Mouse (Mus musculus) midbrain, embryonic 16.5 days (tissue): ENCODE measurements at regions not wholly inside any gene's neighbourhood (a gene's known extent, or its start where the extent isn't known, plus 50 kb on each side); places are given as distances from the start of the nearest gene placed in this dataset.
A peak's percentile ranks its signal among the peaks of the same experiment; 100 is the strongest.
"Not testable (repeated sequence)": the region's sequence is repeated elsewhere in the genome, so short reads cannot be mapped to it uniquely, and the experiment has no call there.

Source experiments
- ATAC-seq: fragments of 200-750 bp; cut with Nextera tagmentation; 2 replicates; pipeline ENCODE4 v1.8.0; 2017; ENCODE audit warnings: moderate TSS enrichment
- H3K27ac ChIP-seq: fragments of 300-500 bp; sonication (generic); 2 replicates; pipeline ENCODE4 v1.5.1; 2014; ENCODE audit warnings: mild to moderate bottlenecking, low read length, mixed read lengths
- H3K27me3 ChIP-seq: fragments of 300-500 bp; sonication (generic); 2 replicates; pipeline ENCODE4 v1.6.1; 2014; ENCODE audit warnings: low read depth, low read length, mixed read lengths; ENCODE audit not compliant: control insufficient read depth, insufficient read depth
- H3K36me3 ChIP-seq: fragments of 300-500 bp; sonication (generic); 2 replicates; pipeline ENCODE4 v1.6.1; 2014; ENCODE audit warnings: mild to moderate bottlenecking, low read length, moderate library complexity, mixed read lengths; ENCODE audit not compliant: control insufficient read depth, insufficient read depth
- H3K4me1 ChIP-seq: fragments of 300-500 bp; sonication (generic); 2 replicates; pipeline ENCODE4 v1.6.1; 2014; ENCODE audit warnings: mild to moderate bottlenecking, low read length, mixed read lengths; ENCODE audit not compliant: control insufficient read depth, insufficient read depth
- H3K4me2 ChIP-seq: fragments of 300-500 bp; sonication (generic); 2 replicates; pipeline ENCODE4 v1.6.1; 2014; ENCODE audit warnings: mild to moderate bottlenecking, low read length, mixed read lengths
- H3K4me3 ChIP-seq: fragments of 300-500 bp; sonication (generic); 2 replicates; pipeline ENCODE4 v1.5.1; 2014; ENCODE audit warnings: low read depth, mild to moderate bottlenecking, low read length, moderate library complexity, mixed read lengths
- H3K9ac ChIP-seq: fragments of 300-500 bp; sonication (generic); 2 replicates; pipeline ENCODE4 v1.6.1; 2014; ENCODE audit warnings: low read depth, low read length, mixed read lengths
- H3K9me3 ChIP-seq: fragments of 300-500 bp; sonication (generic); replicated peaks from 2 replicates; pipeline ENCODE4 v1.6.1; 2014; ENCODE audit warnings: mild to moderate bottlenecking, low read length, mixed read lengths; ENCODE audit not compliant: control insufficient read depth, poor library complexity, severe bottlenecking
- WGBS: fragments of 180-500 bp; shearing (Covaris S2); extraction: QIAGEN DNeasy Blood & Tissue Kit; methylation state at CpG from one replicate; pipeline ENCODE4 v1.1.7; 2014; 5-methylcytosine and 5-hydroxymethylcytosine counted together

- no peak for ATAC-seq
Observed at GRCm38 (mm10) chr3:117169740-117170139, 190.9 kb downstream of the Plppr4 start.

DNA sequence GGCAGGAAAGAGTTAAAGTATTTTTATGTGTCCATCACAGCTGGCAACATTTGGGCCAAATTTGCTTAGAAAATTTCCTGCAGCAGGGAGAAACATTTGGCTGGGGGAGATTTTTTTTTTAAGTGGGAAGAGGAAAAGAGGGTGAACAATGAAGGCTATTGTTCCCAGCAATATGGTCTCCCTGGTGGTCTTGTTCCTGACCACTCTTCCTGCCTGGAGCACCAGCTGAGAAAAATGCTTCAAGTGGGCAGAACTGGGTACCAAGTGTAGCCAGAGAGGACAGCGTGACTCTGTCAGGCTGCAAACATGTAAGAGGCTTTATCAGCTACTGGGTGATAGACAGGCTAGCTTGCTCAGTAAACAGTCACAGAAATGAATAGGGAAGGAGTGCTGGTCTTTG lies 194.3 kb upstream of the Palmd start:
- Histone ChIP-seq H3K27me3 (no peaks in the 10 kb centered on the region), H3K9ac (no peak overlapping the region), H3K4me3 (no peak overlapping the region), H3K4me2 (no peak overlapping the region), H3K9me3 (no peaks in the 10 kb centered on the region), H3K27ac (no peak overlapping the region), H3K4me1 (no peaks in the 10 kb centered on the region), H3K36me3 (no peaks in the 10 kb centered on the region)
- ATAC-seq: no peak
- 31% methylated on average over 1 of the region's 1 CpGs for WGBS

More at GRCm38 (mm10) chr3:117169740-117170139, 190.9 kb downstream of the Plppr4 start:
- no peak overlapping the region for H3K27ac ChIP-seq
- no peaks in the 10 kb centered on the region for H3K4me1 ChIP-seq
- no peak overlapping the region for H3K9ac ChIP-seq
- WGBS: 91% methylated on average over 2 of the region's 2 CpGs
- no peaks in the 10 kb centered on the region for H3K9me3 ChIP-seq
- no peak overlapping the region for H3K4me2 ChIP-seq
- no peak overlapping the region for H3K4me3 ChIP-seq
- no peaks in the 10 kb centered on the region for H3K27me3 ChIP-seq
- no peaks in the 10 kb centered on the region for H3K36me3 ChIP-seq

- not testable (repeated sequence) for H3K9ac ChIP-seq, H3K4me3 ChIP-seq, H3K9me3 ChIP-seq, H3K27ac ChIP-seq, H3K4me1 ChIP-seq, H3K4me2 ChIP-seq, ATAC-seq, H3K27me3 ChIP-seq, H3K36me3 ChIP-seq
- 98% methylated on average over 3 of the region's 3 CpGs for WGBS
Observed at GRCm38 (mm10) chr3:117160689-117161088, 191.9 kb upstream of the Palmd start.

- Histone ChIP-seq H3K27me3 (no peaks in the 10 kb centered on the region), H3K36me3 (no peaks in the 10 kb centered on the region), H3K4me2 (no peak overlapping the region), H3K9me3 (no peaks in the 10 kb centered on the region), H3K9ac (no peak overlapping the region), H3K27ac (no peak overlapping the region), H3K4me1 (peaks cover 7% of the 10 kb centered on the region), H3K4me3 (no peak overlapping the region)
- no peak for ATAC-seq
- WGBS: 82% methylated on average over 6 of the region's 6 CpGs
Observed at GRCm38 (mm10) chr3:117155274-117155673, 186.5 kb upstream of the Palmd start.

DNA sequence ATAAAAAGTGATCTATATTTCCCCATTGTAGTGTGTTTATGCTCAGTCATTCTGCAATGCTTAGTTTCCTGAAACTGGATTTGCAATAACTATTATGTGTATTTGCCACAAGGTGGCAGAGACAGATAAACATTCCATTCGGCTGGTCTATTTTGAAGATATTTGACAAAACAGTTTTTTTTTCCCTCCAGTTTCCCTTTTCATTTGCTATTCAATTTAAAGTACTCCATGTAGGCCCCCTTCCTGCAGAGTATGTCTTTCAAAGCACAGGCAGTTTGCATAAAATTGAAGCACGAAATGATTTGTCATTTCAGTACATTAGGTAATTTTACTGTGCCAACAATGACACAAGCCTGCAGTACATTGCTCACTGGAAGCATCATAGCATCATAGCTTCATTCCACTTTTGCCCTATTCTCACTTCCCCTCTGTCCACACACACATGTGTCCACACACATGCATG lies 184.3 kb upstream of the Palmd start:
- H3K36me3 ChIP-seq: no peaks in the 10 kb centered on the region
- 36% methylated on average over 2 of the region's 2 CpGs for WGBS

GRCm38 (mm10) chr3:117152414-117152813 lies 183.6 kb upstream of the Palmd start:
- Histone ChIP-seq H3K27ac (no peak overlapping the region), H3K4me1 (peaks cover 7% of the 10 kb centered on the region), H3K9ac (no peak overlapping the region), H3K9me3 (no peaks in the 10 kb centered on the region), H3K27me3 (no peaks in the 10 kb centered on the region), H3K4me3 (no peak overlapping the region), H3K36me3 (no peaks in the 10 kb centered on the region), H3K4me2 (no peak overlapping the region)
- ATAC-seq: no peak
- WGBS: 89% methylated on average over 8 of the region's 8 CpGs

More for the DNA sequence above, 184.3 kb upstream of the Palmd start:
- H3K27ac ChIP-seq: peak overlapping the region; percentile 36
- H3K27me3 ChIP-seq: no peaks in the 10 kb centered on the region
- ATAC-seq: peak; percentile 21; the same call in 1 of the 2 replicates
- H3K4me1 ChIP-seq: peaks cover 7% of the 10 kb centered on the region
- no peak overlapping the region for H3K4me2 ChIP-seq
- no peaks in the 10 kb centered on the region for H3K9me3 ChIP-seq
- no peak overlapping the region for H3K9ac ChIP-seq
- no peak overlapping the region for H3K4me3 ChIP-seq

GRCm38 (mm10) chr3:117147414-117147813 lies 178.6 kb upstream of the Palmd start:
- H3K27ac ChIP-seq: no peak overlapping the region
- no peak overlapping the region for H3K4me2 ChIP-seq
- 83% methylated on average over 2 of the region's 2 CpGs for WGBS
- H3K4me1 ChIP-seq: no peaks in the 10 kb centered on the region
- ATAC-seq: no peak
- no peak overlapping the region for H3K4me3 ChIP-seq
- no peak overlapping the region for H3K9ac ChIP-seq
- H3K9me3 ChIP-seq: no peaks in the 10 kb centered on the region
- no peaks in the 10 kb centered on the region for H3K27me3 ChIP-seq
- H3K36me3 ChIP-seq: no peaks in the 10 kb centered on the region

DNA sequence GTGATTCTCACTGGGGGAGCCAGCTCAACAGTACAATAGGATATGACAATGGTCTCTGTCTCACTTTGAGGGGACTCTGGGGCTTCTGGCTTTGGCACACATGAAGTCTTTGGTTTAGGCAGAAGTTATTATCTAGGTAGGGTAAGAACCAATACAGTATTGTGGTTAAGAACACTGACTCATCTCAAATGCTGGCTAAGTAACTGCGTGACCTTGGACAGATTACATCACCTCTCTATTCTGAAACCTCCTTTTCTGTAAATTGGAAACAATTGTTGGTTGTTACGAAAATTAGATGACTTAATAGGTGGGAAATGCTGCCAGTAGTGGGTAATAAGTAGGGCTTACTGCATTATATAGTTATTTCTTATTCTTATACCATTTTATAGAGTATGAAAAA lies 171.0 kb upstream of the Palmd start:
- WGBS: 88% methylated on average over 2 of the region's 2 CpGs
- Histone ChIP-seq H3K27ac (no peak overlapping the region), H3K4me1 (peaks cover 2% of the 10 kb centered on the region), H3K27me3 (no peaks in the 10 kb centered on the region), H3K4me2 (no peak overlapping the region), H3K9ac (no peak overlapping the region), H3K9me3 (no peaks in the 10 kb centered on the region), H3K4me3 (no peak overlapping the region), H3K36me3 (no peaks in the 10 kb centered on the region)
- ATAC-seq: no peak

DNA sequence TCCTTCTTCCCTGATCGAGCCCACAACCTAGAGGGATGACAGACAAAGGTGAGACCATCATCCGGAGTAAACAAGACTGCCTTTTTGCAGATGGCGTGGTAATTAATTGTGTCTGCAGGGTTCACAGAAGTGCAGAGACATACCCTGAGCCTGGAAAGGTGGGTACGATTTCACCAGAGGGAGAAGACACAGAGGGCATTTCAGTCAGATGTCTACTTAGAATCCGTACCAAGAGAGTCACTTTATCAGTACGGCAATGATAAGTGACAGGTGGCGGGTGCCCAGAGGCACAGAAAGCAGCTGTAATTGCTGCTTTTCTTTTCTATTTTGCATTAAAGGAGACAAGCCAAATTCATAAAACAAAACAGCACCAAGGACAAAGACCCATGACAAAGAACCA lies 169.9 kb upstream of the Palmd start:
- Histone ChIP-seq H3K27me3 (no peaks in the 10 kb centered on the region), H3K36me3 (no peaks in the 10 kb centered on the region), H3K9ac (no peak overlapping the region), H3K27ac (no peak overlapping the region), H3K4me2 (no peak overlapping the region), H3K4me3 (no peak overlapping the region), H3K9me3 (no peaks in the 10 kb centered on the region), H3K4me1 (peaks cover 2% of the 10 kb centered on the region)
- WGBS: 55% methylated on average over 7 of the region's 7 CpGs
- no peak for ATAC-seq
